Mouse (Mus musculus) stomach, embryonic 14.5 days (tissue): ENCODE results near the gene Dpyd. TPM values are rescaled to one million over a fixed set of nuclear protein-coding genes. Genes with fewer than 3 reads are reported as not detected.

Experiments
- ATAC-seq: fragments of 200-750 bp; cut with Nextera tagmentation; 2 replicates; pipeline ENCODE4 v1.8.0; 2017; ENCODE audit warnings: low read depth, moderate TSS enrichment; ENCODE audit not compliant: insufficient number of reproducible peaks, insufficient read depth, low FRiP score
- H3K27ac ChIP-seq: fragments of 300-500 bp; sonication (generic); 2 replicates; pipeline ENCODE4 v1.5.1; 2014; ENCODE audit warnings: mild to moderate bottlenecking, low read length, moderate library complexity, mixed read lengths
- H3K27me3 ChIP-seq: fragments of 300-500 bp; sonication (generic); 2 replicates; pipeline ENCODE4 v1.6.1; 2014; ENCODE audit warnings: low read length, control low read depth, mixed read lengths; ENCODE audit not compliant: control insufficient read depth, insufficient read depth
- H3K36me3 ChIP-seq: fragments of 300-500 bp; sonication (generic); 2 replicates; pipeline ENCODE4 v1.6.1; 2014; ENCODE audit warnings: mild to moderate bottlenecking, control low read depth, low read length, moderate library complexity, mixed read lengths; ENCODE audit not compliant: control insufficient read depth, insufficient read depth
- H3K4me1 ChIP-seq: fragments of 300-500 bp; sonication (generic); 2 replicates; pipeline ENCODE4 v1.6.1; 2014; ENCODE audit warnings: low read length, control low read depth, mixed read lengths; ENCODE audit not compliant: control insufficient read depth, insufficient read depth
- H3K4me2 ChIP-seq: fragments of 300-500 bp; sonication (generic); replicated peaks from 2 replicates; pipeline ENCODE4 v1.6.1; 2014; ENCODE audit warnings: low read depth, low read length, control low read depth
- H3K4me3 ChIP-seq: fragments of 300-500 bp; sonication (generic); 2 replicates; pipeline ENCODE4 v1.5.1; 2014; ENCODE audit warnings: low read depth, low read length, control low read depth
- H3K9ac ChIP-seq: fragments of 300-500 bp; sonication (generic); replicated peaks from 2 replicates; pipeline ENCODE4 v1.6.1; 2014; ENCODE audit warnings: low read depth, mild to moderate bottlenecking, control low read depth, low read length, moderate library complexity, mixed read lengths
- H3K9me3 ChIP-seq: fragments of 300-500 bp; sonication (generic); 2 replicates; pipeline ENCODE4 v1.6.1; 2016; ENCODE audit warnings: low read depth, low read length, control low read depth; ENCODE audit not compliant: control insufficient read depth
- WGBS: fragments of 180-500 bp; shearing (Covaris S2); extraction: QIAGEN DNeasy Blood & Tissue Kit; methylation state at CpG from one replicate; pipeline ENCODE4 v1.1.7; 2014; 5-methylcytosine and 5-hydroxymethylcytosine counted together
- polyA plus RNA-seq: library from polyadenylated mRNA; unstranded; fragments of >200 nt; fragmentation: Nextera tagmentation; extraction: Ambion mirVana; gene quantifications from 2 replicates; pipeline ENCODE4 v1.2.1, GENCODE M21; 2014

Dpyd gene
- polyA plus RNA-seq, 1 experiment from 2014 or later: 17.3 TPM

DNA sequence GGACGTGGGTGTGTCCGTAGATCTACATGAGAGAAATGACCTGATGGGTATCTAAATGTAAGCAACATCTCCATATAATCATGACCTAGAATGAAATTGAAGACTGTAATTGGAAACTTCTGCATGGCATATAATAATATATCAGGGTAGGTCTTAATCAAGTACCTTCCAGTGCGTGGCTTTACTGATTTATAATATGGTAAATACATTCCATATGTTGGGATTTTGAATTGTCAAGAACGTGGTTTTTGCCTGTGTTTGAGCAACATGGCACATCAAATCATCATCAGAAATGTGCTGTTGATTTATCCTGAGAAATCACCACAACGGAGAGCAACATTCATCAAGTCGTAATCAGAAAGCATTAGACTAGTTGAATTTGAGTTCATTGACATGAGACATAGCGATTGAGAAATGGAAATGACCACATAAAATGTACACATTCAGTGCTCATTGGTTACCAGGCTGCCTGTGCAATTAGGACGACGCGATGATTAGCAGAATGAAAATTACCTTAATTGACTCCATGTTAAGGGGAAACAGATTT lies 84.2 kb downstream of the Dpyd start:
- H3K4me2 ChIP-seq: no peak overlapping the region
- no peak for ATAC-seq
- WGBS: 89% methylated on average over 10 of the region's 10 CpGs
- no peaks in the 10 kb centered on the region for H3K9me3 ChIP-seq
- no peak overlapping the region for H3K4me3 ChIP-seq
- no peaks in the 10 kb centered on the region for H3K4me1 ChIP-seq
- H3K27ac ChIP-seq: no peak overlapping the region
- no peaks in the 10 kb centered on the region for H3K27me3 ChIP-seq
- H3K9ac ChIP-seq: no peak overlapping the region
- no peaks in the 10 kb centered on the region for H3K36me3 ChIP-seq

DNA sequence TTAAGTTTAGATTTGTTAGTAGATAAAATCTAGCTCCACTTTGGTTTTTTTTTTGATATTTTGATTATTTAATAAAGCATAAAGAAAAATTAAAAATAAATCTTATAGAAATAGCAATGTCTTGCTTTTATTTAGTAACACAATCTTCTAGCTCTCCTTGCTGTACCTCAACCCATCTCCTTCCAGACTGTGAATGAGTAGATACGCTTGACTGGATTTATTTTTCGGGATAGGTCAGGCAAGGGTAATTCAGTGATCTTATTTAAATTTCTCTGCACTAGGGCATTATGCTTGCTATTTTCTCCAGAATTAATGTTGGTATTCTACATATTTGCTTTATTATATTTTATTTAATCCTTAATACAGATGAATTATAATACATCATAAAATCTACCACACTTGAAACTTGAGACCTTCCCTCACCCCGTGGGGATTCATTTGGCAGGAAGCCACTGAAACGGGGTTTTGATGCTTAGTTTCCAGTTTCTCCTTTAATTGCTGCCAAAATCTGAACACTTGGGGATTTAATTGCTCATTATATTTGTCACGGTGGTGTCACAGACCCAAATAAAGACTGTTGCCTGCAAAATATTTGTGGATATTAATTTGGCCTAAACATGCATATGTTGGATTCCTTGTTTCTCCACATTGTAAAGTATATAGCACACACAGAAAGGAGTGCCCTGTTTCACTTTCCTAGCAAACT lies 102.2 kb downstream of the Dpyd start:
- WGBS: 60% methylated on average over 5 of the region's 5 CpGs
- H3K4me1 ChIP-seq: no peaks in the 10 kb centered on the region
- no peak overlapping the region for H3K4me2 ChIP-seq
- ATAC-seq: no peak
- H3K9ac ChIP-seq: no peak overlapping the region
- no peaks in the 10 kb centered on the region for H3K27me3 ChIP-seq
- H3K27ac ChIP-seq: no peak overlapping the region
- no peaks in the 10 kb centered on the region for H3K36me3 ChIP-seq
- H3K9me3 ChIP-seq: no peaks in the 10 kb centered on the region
- no peak overlapping the region for H3K4me3 ChIP-seq

DNA sequence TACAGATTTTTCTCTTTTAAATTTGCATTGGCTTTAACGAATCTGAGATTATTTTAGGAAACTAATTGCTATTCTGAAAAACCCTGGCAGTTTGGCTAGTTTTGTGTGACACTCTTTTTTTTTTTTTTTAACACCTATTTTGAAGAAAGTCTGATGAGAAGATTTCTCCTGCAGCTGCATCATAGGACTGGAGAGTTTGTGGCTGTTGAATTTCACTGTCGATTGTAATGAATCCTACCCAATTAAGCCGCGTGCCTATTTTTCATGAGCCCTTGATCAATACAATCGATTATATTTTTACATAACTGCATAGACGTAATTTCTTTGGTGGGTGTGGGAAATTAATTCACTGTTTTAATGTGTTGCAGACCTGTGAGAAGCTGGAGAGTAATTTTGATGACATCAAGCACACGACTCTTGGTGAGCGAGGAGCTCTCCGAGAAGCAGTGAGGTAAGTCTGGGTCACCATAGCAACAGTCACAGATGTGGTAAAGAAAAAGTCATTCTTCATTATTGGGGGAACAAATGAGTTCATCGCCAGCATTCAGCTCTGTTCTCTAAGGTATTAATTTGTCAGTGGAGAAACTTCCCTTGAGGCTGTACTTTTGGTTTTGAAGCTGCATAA lies 112.3 kb downstream of the Dpyd start:
- H3K9ac ChIP-seq: no peak overlapping the region
- H3K4me1 ChIP-seq: 0 out of 2 replicates have a peak, but pooled peaks cover 4% of the 10 kb centered on the region
- WGBS: 57% methylated on average over 10 of the region's 10 CpGs
- no peak overlapping the region for H3K4me2 ChIP-seq
- H3K27me3 ChIP-seq: no peaks in the 10 kb centered on the region
- H3K9me3 ChIP-seq: no peaks in the 10 kb centered on the region
- H3K36me3 ChIP-seq: no peaks in the 10 kb centered on the region
- H3K27ac ChIP-seq: no peak overlapping the region
- H3K4me3 ChIP-seq: no peak overlapping the region
- ATAC-seq: no peak

DNA sequence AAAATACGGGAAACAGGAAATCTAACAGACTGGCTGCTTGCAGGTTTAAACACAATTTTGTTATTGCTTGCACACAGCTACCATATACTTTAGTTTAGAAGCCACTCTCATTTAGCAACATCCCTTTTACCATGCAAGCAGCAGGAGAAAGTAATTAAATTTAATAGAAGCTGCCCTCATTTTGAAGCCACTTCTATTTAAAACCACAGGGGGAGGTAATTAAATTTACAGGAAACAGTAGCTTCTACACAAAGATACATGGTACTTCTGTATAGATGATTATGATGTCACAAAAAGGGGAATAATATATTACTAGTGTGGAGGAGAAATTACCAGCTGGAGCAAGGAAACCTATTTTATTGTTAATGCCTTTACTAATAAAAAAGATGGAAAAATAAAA lies 113.5 kb downstream of the Dpyd start:
- no peak overlapping the region for H3K4me3 ChIP-seq
- no peak overlapping the region for H3K27ac ChIP-seq
- no peaks in the 10 kb centered on the region for H3K9me3 ChIP-seq
- H3K36me3 ChIP-seq: no peaks in the 10 kb centered on the region
- no peak for ATAC-seq
- H3K9ac ChIP-seq: no peak overlapping the region
- no peaks in the 10 kb centered on the region for H3K27me3 ChIP-seq
- WGBS: 33% methylated on average over 1 of the region's 1 CpGs
- no peak overlapping the region for H3K4me2 ChIP-seq
- 0 out of 2 replicates have a peak, but pooled peaks cover 4% of the 10 kb centered on the region for H3K4me1 ChIP-seq

GRCm38 (mm10) chr3:118676052-118676777 lies 114.3 kb downstream of the Dpyd start:
- ATAC-seq: no peak
- Histone ChIP-seq H3K27ac (no peak overlapping the region), H3K27me3 (no peaks in the 10 kb centered on the region), H3K4me1 (0 out of 2 replicates have a peak, but pooled peaks cover 4% of the 10 kb centered on the region), H3K9ac (no peak overlapping the region), H3K4me3 (no peak overlapping the region), H3K4me2 (no peak overlapping the region), H3K36me3 (no peaks in the 10 kb centered on the region), H3K9me3 (no peaks in the 10 kb centered on the region)
- 78% methylated on average over 7 of the region's 7 CpGs for WGBS

GRCm38 (mm10) chr3:118680803-118681202 lies 118.9 kb downstream of the Dpyd start:
- no peaks in the 10 kb centered on the region for H3K27me3 ChIP-seq
- H3K36me3 ChIP-seq: no peaks in the 10 kb centered on the region
- H3K4me3 ChIP-seq: no peak overlapping the region
- WGBS: 43% methylated on average over 4 of the region's 4 CpGs
- no peaks in the 10 kb centered on the region for H3K4me1 ChIP-seq
- ATAC-seq: no peak
- H3K27ac ChIP-seq: no peak overlapping the region
- no peaks in the 10 kb centered on the region for H3K9me3 ChIP-seq
- H3K9ac ChIP-seq: no peak overlapping the region
- H3K4me2 ChIP-seq: no peak overlapping the region

DNA sequence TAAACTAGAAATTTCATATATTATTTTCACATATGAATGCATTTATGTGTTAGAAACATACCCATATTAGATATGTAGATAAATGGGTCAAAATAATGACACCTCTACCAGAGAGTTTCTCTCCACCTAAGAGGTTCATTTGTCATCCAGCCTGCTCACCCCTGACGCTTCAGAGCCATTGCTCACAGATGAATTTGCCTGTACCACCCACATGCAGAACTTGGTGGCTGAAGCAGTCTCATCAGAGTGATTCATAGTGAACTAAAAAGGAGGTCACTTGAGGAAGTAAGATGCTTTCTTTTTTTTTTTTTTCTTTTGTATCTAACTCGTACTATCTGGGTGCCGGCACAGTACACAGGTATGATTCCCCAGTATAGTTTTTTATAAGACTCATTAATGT lies 188.3 kb downstream of the Dpyd start:
- Histone ChIP-seq H3K27ac (no peak overlapping the region), H3K4me3 (no peak overlapping the region), H3K4me1 (no peaks in the 10 kb centered on the region), H3K4me2 (no peak overlapping the region), H3K9me3 (no peaks in the 10 kb centered on the region), H3K9ac (no peak overlapping the region), H3K36me3 (no peaks in the 10 kb centered on the region), H3K27me3 (no peaks in the 10 kb centered on the region)
- no peak for ATAC-seq
- 57% methylated on average over 3 of the region's 3 CpGs for WGBS

GRCm38 (mm10) chr3:118753623-118754022 lies 191.7 kb downstream of the Dpyd start:
- Histone ChIP-seq H3K36me3 (no peaks in the 10 kb centered on the region), H3K9ac (no peak overlapping the region), H3K4me3 (no peak overlapping the region), H3K27me3 (no peaks in the 10 kb centered on the region), H3K9me3 (no peaks in the 10 kb centered on the region), H3K4me1 (no peaks in the 10 kb centered on the region), H3K27ac (no peak overlapping the region), H3K4me2 (no peak overlapping the region)
- no peak for ATAC-seq
- 77% methylated on average over 2 of the region's 2 CpGs for WGBS
